Mouse (Mus musculus) thymus, adult 2 months (tissue): ENCODE results near the gene Tas1r1. TPM values are rescaled to one million over a fixed set of nuclear protein-coding genes. Genes with fewer than 3 reads are reported as not detected.

Experiments used
- DNase-seq: peaks from one replicate; pipeline ENCODE4 v3.0.0; 2021
- H3K27ac ChIP-seq: fragments of 200-500 bp; 2 replicates; pipeline ENCODE4 v1.5.1; 2012; ENCODE audit warnings: low read length, control low read depth; ENCODE audit not compliant: control insufficient read depth, insufficient read depth
- H3K27me3 ChIP-seq: fragments of 200-500 bp; 2 replicates; pipeline ENCODE4 v1.6.1; 2012; ENCODE audit warnings: mild to moderate bottlenecking, low read length, moderate library complexity, mixed read lengths; ENCODE audit not compliant: control insufficient read depth, insufficient read depth
- H3K36me3 ChIP-seq: fragments of 200-500 bp; 2 replicates; pipeline ENCODE4 v1.6.1; 2012; ENCODE audit warnings: mild to moderate bottlenecking, low read length, moderate library complexity; ENCODE audit not compliant: control insufficient read depth, insufficient read depth
- H3K4me1 ChIP-seq: fragments of 200-500 bp; replicated peaks from 2 replicates; pipeline ENCODE4 v1.6.1; 2012; ENCODE audit warnings: low read length; ENCODE audit not compliant: control insufficient read depth, insufficient read depth
- H3K4me3 ChIP-seq: fragments of 200-500 bp; 2 replicates; pipeline ENCODE4 v1.5.1; 2012; ENCODE audit warnings: mild to moderate bottlenecking, low read length, control low read depth, moderate library complexity; ENCODE audit not compliant: control insufficient read depth, insufficient read depth
- CTCF ChIP-seq: fragments of 200-500 bp; IDR thresholded peaks from 2 replicates; pipeline ENCODE4 v1.5.1; 2012; ENCODE audit warnings: mild to moderate bottlenecking, control low read depth, low read length, moderate library complexity, borderline replicate concordance; ENCODE audit not compliant: control insufficient read depth, poor library complexity, insufficient read depth; ENCODE audit errors: extremely low read depth
- POLR2A ChIP-seq: fragments of 200-500 bp; IDR thresholded peaks from 2 replicates; pipeline ENCODE4 v1.6.1; 2012; ENCODE audit warnings: mild to moderate bottlenecking, low read length, control low read depth, moderate library complexity; ENCODE audit not compliant: control insufficient read depth, poor library complexity, insufficient read depth; ENCODE audit errors: extremely low read depth
- WGBS: fragments of 180-500 bp; shearing (Covaris S2); methylation state at CpG from one replicate; pipeline ENCODE4 v1.1.7; 2018; 5-methylcytosine and 5-hydroxymethylcytosine counted together
- polyA plus RNA-seq: library from polyadenylated mRNA; depleted of rRNA; stranded (reverse); fragments of >200 nt; gene quantifications from 2 replicates; pipeline ENCODE4 v1.2.3, GENCODE M21; 2012

Tas1r1 gene
- polyA plus RNA-seq, 1 experiment: 0.34 TPM

DNA sequence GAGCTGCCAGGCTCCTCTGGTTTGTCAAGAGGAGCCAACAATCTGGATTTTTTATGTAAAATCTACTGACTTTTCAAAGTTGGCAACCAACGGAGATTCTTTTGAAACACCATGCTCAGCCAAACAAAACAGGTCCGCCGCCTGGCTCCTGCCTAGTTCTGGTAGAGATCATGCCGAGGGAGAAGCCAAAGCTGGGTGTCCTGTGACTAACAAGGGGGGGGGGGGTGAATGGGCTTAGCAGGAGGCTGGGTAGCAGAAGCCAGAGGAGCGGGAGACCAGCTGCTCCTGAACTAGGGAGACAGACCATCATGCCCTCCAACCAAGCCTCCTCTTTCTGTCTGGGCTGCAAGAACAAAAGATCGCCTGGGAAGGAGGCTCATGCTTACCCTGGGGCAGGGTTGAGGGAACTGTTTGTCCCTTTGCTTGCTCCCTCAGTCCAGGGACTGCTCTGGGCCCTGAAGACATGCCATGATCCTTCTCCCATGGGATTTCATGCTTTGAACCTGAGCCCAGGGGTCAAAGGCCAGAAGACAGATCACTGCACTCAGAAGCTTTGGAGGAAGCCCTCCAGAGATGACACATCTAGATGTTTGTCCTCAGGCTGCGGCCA, 45.3 kb upstream of the Tas1r1 start:
- no peaks in the 10 kb centered on the region; the same call in 1 of the 2 replicates for H3K27me3 ChIP-seq
- TF ChIP-seq CTCF (no peak), POLR2A (no peak)
- no peak overlapping the region for H3K4me3 ChIP-seq
- H3K4me1 ChIP-seq: peaks cover 13% of the 10 kb centered on the region
- H3K27ac ChIP-seq: no peak overlapping the region
- no peak for DNase-seq
- H3K36me3 ChIP-seq: no peaks in the 10 kb centered on the region
- WGBS: 91% methylated on average over 7 of the region's 7 CpGs

DNA sequence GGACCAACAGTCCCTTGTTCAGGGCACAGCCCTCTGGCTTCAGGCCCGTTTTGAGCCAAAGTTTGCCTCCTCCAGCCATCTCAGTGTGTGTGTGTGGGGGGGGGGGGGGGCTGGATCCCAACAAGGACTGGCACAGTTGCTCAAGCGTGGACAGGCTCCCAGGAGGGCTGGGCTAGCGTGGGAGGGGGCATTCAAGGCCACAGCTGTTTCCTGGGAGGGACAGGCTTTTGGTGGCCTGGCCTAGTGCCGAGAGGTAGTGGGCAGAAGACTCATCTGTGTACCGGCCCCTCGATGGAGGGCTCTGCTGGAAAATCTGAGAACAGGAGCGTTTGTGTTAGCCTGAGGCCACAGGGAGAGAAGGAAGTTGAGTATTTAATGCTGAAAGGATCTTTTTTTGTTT, 41.6 kb upstream of the Tas1r1 start:
- DNase-seq: no peak
- Histone ChIP-seq H3K27me3 (no peaks in the 10 kb centered on the region; the same call in 1 of the 2 replicates), H3K36me3 (no peaks in the 10 kb centered on the region), H3K4me3 (no peak overlapping the region), H3K4me1 (no peaks in the 10 kb centered on the region), H3K27ac (no peak overlapping the region)
- 47% methylated on average over 7 of the region's 7 CpGs for WGBS
- TF ChIP-seq CTCF (no peak), POLR2A (no peak)

DNA sequence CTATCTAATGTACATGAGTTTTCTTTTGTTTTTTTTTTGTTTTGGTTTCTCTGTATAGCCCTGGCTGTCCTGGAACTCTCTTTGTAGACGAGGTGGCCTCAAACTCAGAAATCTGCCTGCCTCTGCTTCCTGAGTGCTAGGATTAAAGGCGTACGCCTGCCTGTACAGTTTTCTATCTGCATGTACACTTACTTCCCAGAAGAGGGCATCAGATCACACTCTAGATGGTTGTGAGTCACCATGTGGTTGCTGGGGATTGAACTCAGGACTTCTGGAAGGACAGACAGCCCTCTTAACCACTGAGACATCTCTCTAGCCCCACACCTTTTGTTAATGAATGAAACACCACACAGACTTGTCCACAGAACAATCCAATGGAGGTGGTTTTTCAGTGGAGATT, 40.9 kb upstream of the Tas1r1 start:
- WGBS: 87% methylated on average over 3 of the region's 3 CpGs
- TF ChIP-seq CTCF (no peak), POLR2A (no peak)
- H3K4me3 ChIP-seq: no peak overlapping the region

DNA sequence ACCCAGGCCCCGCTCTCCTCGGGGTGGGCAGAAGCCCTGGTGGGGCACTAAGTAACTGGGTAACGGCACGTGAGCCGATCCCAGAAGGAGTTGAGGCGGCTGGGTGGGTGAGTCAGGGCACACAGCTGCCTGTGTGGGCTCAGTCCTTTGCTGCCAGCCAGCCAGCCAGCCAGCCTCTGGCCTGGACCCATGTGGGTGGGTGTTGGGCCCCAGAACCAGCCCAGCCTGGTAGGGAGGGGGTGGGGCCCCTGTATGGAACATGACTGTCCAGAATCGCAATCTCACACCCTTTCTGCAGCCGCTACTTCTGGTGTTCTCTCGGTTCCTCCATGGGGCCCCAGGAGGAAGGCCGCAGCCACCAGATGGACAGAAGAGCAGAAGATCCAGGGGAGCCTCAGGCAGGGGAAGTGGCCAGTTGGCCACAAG, 39.8 kb upstream of the Tas1r1 start:
- Histone ChIP-seq H3K27me3 (no peaks in the 10 kb centered on the region), H3K4me1 (no peaks in the 10 kb centered on the region), H3K4me3 (no peak overlapping the region), H3K27ac (no peak overlapping the region), H3K36me3 (no peaks in the 10 kb centered on the region)
- TF ChIP-seq CTCF (no peak), POLR2A (no peak)
- no peak for DNase-seq
- 92% methylated on average over 10 of the region's 10 CpGs for WGBS

More for the DNA sequence above, 40.9 kb upstream of the Tas1r1 start:
- Histone ChIP-seq H3K27ac (no peak overlapping the region), H3K27me3 (no peaks in the 10 kb centered on the region), H3K36me3 (no peaks in the 10 kb centered on the region), H3K4me1 (no peaks in the 10 kb centered on the region)
- DNase-seq: no peak

DNA sequence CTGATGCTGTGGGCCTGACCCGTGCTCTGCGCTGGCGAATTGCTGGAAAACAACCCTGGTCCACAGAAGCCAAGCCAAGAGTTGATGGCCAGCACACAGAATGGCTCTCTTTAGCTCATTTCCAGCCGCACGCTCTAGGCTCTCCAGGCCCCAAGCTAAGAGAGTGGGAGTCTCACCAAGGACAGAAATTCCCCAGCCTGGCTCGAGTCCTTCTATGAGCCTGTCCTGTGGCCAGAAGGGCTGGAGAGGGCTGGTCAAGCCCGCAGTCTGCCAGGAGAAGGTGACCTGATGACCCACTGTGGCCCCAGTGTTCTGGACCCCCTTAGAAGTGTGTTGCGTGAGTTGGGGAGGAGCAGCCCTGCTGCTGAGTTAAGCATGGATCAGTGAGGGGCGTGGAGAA, 38.8 kb upstream of the Tas1r1 start:
- 96% methylated on average over 9 of the region's 9 CpGs for WGBS
- H3K4me3 ChIP-seq: no peak overlapping the region
- H3K27ac ChIP-seq: no peak overlapping the region
- H3K27me3 ChIP-seq: no peaks in the 10 kb centered on the region; the same call in 1 of the 2 replicates
- H3K36me3 ChIP-seq: no peaks in the 10 kb centered on the region
- no peak for DNase-seq
- H3K4me1 ChIP-seq: no peaks in the 10 kb centered on the region
- TF ChIP-seq POLR2A: no peak
- no peak for TF ChIP-seq CTCF

DNA sequence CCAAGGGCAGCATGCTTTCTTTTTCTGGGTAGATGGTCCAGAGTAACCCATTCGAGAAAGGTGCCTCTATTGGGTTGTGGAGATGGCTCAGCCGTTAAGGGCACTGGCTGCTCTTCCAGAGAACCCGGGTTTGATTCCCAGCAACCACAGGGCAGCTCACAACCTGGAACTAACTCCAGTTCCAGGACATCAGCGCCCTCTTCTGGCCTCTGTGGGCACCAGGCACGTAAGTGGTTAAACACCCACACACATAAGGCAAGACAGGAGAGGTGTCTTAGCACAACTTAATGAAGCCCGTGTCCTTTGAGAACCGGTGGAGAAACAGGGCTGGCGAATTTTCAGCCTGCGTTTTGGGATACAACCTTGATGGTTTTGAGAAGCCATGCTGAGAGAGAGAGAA, 36.2 kb upstream of the Tas1r1 start:
- TF ChIP-seq POLR2A: no peak
- TF ChIP-seq CTCF: no peak
- no peaks in the 10 kb centered on the region for H3K4me1 ChIP-seq
- no peaks in the 10 kb centered on the region; the same call in 1 of the 2 replicates for H3K27me3 ChIP-seq
- H3K27ac ChIP-seq: no peak overlapping the region
- no peaks in the 10 kb centered on the region for H3K36me3 ChIP-seq
- no peak overlapping the region for H3K4me3 ChIP-seq
- 92% methylated on average over 9 of the region's 9 CpGs for WGBS
- DNase-seq: no peak

DNA sequence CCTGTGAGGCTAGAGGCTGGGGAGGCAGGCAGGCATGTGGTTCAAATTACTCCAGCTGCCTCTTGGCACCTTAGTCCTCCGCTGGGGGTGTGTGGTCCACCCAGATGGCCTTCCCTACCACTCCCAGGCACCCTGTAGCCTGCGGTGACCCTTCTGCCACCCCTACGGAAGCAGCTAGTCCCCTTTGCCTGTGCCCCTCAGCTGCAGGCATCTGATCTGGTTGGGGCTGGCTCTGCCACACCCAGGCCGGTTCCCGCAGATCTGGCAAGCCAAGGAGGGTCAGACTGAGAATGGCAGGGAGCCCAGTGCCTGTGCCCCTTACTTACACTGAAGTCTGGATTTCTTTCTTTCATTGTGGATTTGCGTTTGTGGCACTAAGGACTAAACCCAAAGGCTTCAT, 35.3 kb upstream of the Tas1r1 start:
- H3K4me3 ChIP-seq: no peak overlapping the region
- no peaks in the 10 kb centered on the region for H3K4me1 ChIP-seq
- no peak overlapping the region for H3K27ac ChIP-seq
- DNase-seq: no peak
- WGBS: 82% methylated on average over 6 of the region's 6 CpGs
- no peaks in the 10 kb centered on the region; the same call in 1 of the 2 replicates for H3K27me3 ChIP-seq
- no peaks in the 10 kb centered on the region for H3K36me3 ChIP-seq
- TF ChIP-seq POLR2A: no peak
- no peak for TF ChIP-seq CTCF
